ENCODE assay signal across 23 mouse cellular contexts in the genomic region with DNA sequence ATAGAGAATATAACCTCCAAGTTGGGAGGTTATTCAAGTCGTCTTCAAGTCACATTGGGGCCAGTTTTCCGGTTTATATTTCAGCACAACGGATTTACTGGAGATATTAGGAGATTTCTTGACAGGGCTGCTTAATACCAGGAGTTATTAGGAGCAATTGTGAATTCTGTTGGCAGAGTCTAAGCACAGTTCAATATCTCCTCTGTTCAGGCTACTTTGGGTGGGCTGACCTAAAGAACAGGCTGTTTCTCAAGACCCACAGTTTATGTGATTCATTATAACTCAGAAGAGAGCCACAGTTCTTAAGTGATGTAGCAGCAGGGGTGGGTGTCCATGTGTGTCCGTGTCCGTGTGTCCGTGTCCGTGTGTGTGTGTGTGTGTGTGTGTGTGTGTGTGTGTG. TPM values are rescaled to one million over a fixed set of nuclear protein-coding genes. Genes with fewer than 3 reads are reported as not detected.
"Had no signal": no experiment of that assay in that cellular context is flagged by ENCODE, and none has a peak within 500 bp of the region (broad histone marks: within the 10 kb centered on the region; RNA-seq: fewer than 3 reads in every experiment).

No protein-coding gene starts in this region.

- ATAC-seq: hindbrain, embryonic 16.5 days; intestine, embryonic 15.5 days; liver, embryonic 12.5 days; midbrain, embryonic 15.5 days had no signal

- H3K9me3 ChIP-seq: intestine, embryonic 15.5 days; liver, embryonic 15.5 days; midbrain, embryonic 15.5 days; neural tube, embryonic 15.5 days had no signal

- H3K27ac ChIP-seq: intestine, embryonic 15.5 days; kidney, embryonic 15.5 days; liver, embryonic 12.5 days; liver, embryonic 15.5 days; macrophage; midbrain, embryonic 12.5 days; midbrain, embryonic 15.5 days; neural tube, embryonic 12.5 days; neural tube, embryonic 15.5 days had no signal

- H3K4me1 ChIP-seq: intestine, embryonic 15.5 days; kidney, embryonic 15.5 days; liver, embryonic 12.5 days; liver, embryonic 15.5 days; neural tube, embryonic 12.5 days; neural tube, embryonic 15.5 days had no signal

- H3K36me3 ChIP-seq: intestine, embryonic 15.5 days; kidney, embryonic 15.5 days; liver, embryonic 12.5 days; liver, embryonic 15.5 days; midbrain, embryonic 12.5 days; midbrain, embryonic 15.5 days; neural tube, embryonic 12.5 days; neural tube, embryonic 15.5 days had no signal

- H3K4me2 ChIP-seq: intestine, embryonic 15.5 days; kidney, embryonic 15.5 days; liver, embryonic 12.5 days; liver, embryonic 15.5 days; midbrain, embryonic 12.5 days; midbrain, embryonic 15.5 days; neural tube, embryonic 12.5 days; neural tube, embryonic 15.5 days had no signal

- H3K4me3 ChIP-seq: intestine, embryonic 15.5 days; kidney, embryonic 15.5 days; liver, embryonic 12.5 days; liver, embryonic 15.5 days; midbrain, embryonic 12.5 days; midbrain, embryonic 15.5 days; neural tube, embryonic 12.5 days; neural tube, embryonic 15.5 days had no signal

- H3K27me3 ChIP-seq: intestine, embryonic 15.5 days; kidney, embryonic 15.5 days; liver, embryonic 12.5 days; liver, embryonic 15.5 days; midbrain, embryonic 12.5 days; midbrain, embryonic 15.5 days; neural tube, embryonic 12.5 days; neural tube, embryonic 15.5 days had no signal

- H3K9ac ChIP-seq: intestine, embryonic 15.5 days; kidney, embryonic 15.5 days; liver, embryonic 12.5 days; liver, embryonic 15.5 days; midbrain, embryonic 12.5 days; midbrain, embryonic 15.5 days; neural tube, embryonic 12.5 days; neural tube, embryonic 15.5 days had no signal

- DNase-seq: kidney, adult 11 months; kidney, adult 8-10 months; kidney, postnatal 10 days; kidney, postnatal 36 days; layer of hippocampus, postnatal 36 days; left cerebral cortex, postnatal 4 days; liver; lung, adult 2 months; right cerebral cortex, adult 18-20 months; right cerebral cortex, postnatal 14 days; right cerebral cortex, postnatal 4 days; thymus, postnatal 25 days had no signal

RNA-seq across cellular contexts. Expression of a gene that starts 34.5 kb away (rescaled TPM):
- total RNA-seq: megakaryocyte, adult 5-6 weeks had no signal
- polyA plus RNA-seq: macrophage had no signal
